Mouse (Mus musculus) heart, embryonic 14.5 days (tissue): ENCODE data around the gene Fblim1. TPM values are rescaled to one million over a fixed set of nuclear protein-coding genes. Genes with fewer than 3 reads are reported as not detected.

Experiments
- ATAC-seq: fragments of 200-750 bp; cut with Nextera tagmentation; 2 replicates; pipeline ENCODE4 v1.8.0; 2017; ENCODE audit warnings: low read depth, moderate TSS enrichment; ENCODE audit not compliant: insufficient number of reproducible peaks, insufficient read depth, low FRiP score
- H3K27ac ChIP-seq, 2 experiments: fragments of 200-500 bp in 1 of 2; fragments of 300-500 bp in 1 of 2; sonication (generic) in 1 of 2; replicated peaks in 1 of 2; 2 replicates each; pipeline ENCODE4 v1.5.1; 2012 to 2014; ENCODE audit warnings: low read depth in 2 of 2, low read length in 2 of 2, control low read depth in 1 of 2, mild to moderate bottlenecking in 1 of 2, mixed read lengths in 1 of 2; ENCODE audit not compliant: control insufficient read depth in 1 of 2, insufficient read depth in 1 of 2
- H3K27me3 ChIP-seq: fragments of 300-500 bp; sonication (generic); 2 replicates; pipeline ENCODE4 v1.6.1; 2014; ENCODE audit warnings: mild to moderate bottlenecking, low read length, control low read depth; ENCODE audit not compliant: control insufficient read depth, insufficient read depth
- H3K36me3 ChIP-seq: fragments of 300-500 bp; sonication (generic); 2 replicates; pipeline ENCODE4 v1.6.1; 2014; ENCODE audit warnings: mild to moderate bottlenecking, control low read depth, low read length, mixed read lengths; ENCODE audit not compliant: control insufficient read depth, insufficient read depth
- H3K4me1 ChIP-seq, 2 experiments: fragments of 200-500 bp in 1 of 2; fragments of 300-500 bp in 1 of 2; sonication (generic) in 1 of 2; 2 replicates each; pipeline ENCODE4 v1.6.1; 2012 to 2014; ENCODE audit warnings: low read length in 2 of 2, control low read depth in 1 of 2, mixed read lengths in 1 of 2; ENCODE audit not compliant: control insufficient read depth in 2 of 2, insufficient read depth in 2 of 2
- H3K4me2 ChIP-seq: fragments of 300-500 bp; sonication (generic); 2 replicates; pipeline ENCODE4 v1.6.1; 2014; ENCODE audit warnings: mild to moderate bottlenecking, low read length
- H3K4me3 ChIP-seq, 2 experiments: fragments of 200-500 bp in 1 of 2; fragments of 300-500 bp in 1 of 2; sonication (generic) in 1 of 2; 2 replicates each; pipeline ENCODE4 v1.5.1; 2012 to 2014; ENCODE audit warnings: low read length in 2 of 2, mild to moderate bottlenecking in 2 of 2, control low read depth in 1 of 2, low read depth in 1 of 2, moderate library complexity in 1 of 2; ENCODE audit not compliant: control insufficient read depth in 1 of 2, insufficient read depth in 1 of 2
- H3K9ac ChIP-seq: fragments of 300-500 bp; sonication (generic); 2 replicates; pipeline ENCODE4 v1.6.1; 2014; ENCODE audit warnings: mild to moderate bottlenecking, low read length
- H3K9me3 ChIP-seq: fragments of 300-500 bp; sonication (generic); 2 replicates; pipeline ENCODE4 v1.6.1; 2016; ENCODE audit warnings: low read length, control low read depth; ENCODE audit not compliant: control insufficient read depth
- WGBS: fragments of 180-500 bp; shearing (Covaris S2); extraction: QIAGEN DNeasy Blood & Tissue Kit; methylation state at CpG from one replicate; pipeline ENCODE4 v1.1.7; 2014; 5-methylcytosine and 5-hydroxymethylcytosine counted together
- polyA plus RNA-seq: library from polyadenylated mRNA; unstranded; fragments of >200 nt; fragmentation: Nextera tagmentation; extraction: Ambion mirVana; gene quantifications from 2 replicates; pipeline ENCODE4 v1.2.1, GENCODE M21; 2014

Fblim1 gene
- polyA plus RNA-seq, 1 experiment from 2014 or later: 45.7 TPM

- Histone ChIP-seq H3K4me1 (peaks cover 14 to 21% of the 10 kb centered on the region in 2 experiments), H3K4me2 (no peak overlapping the region), H3K9me3 (no peaks in the 10 kb centered on the region), H3K27ac (no peak overlapping the region), H3K27me3 (no peaks in the 10 kb centered on the region), H3K4me3 (no peak overlapping the region), H3K9ac (no peak overlapping the region), H3K36me3 (peaks cover 48% of the 10 kb centered on the region)
- 79% methylated on average over 19 of the region's 19 CpGs for WGBS
- ATAC-seq: no peak
Measured at GRCm38 (mm10) chr4:141624983-141625773, 19.3 kb upstream of the Fblim1 start.

- Histone ChIP-seq H3K27me3 (no peaks in the 10 kb centered on the region), H3K36me3 (peaks cover 38% of the 10 kb centered on the region), H3K4me3 (no peak overlapping the region), H3K4me1 (peaks cover 14 to 21% of the 10 kb centered on the region in 2 experiments), H3K9ac (no peak overlapping the region), H3K27ac (peak overlapping the region; percentile 29 to 65), H3K9me3 (no peaks in the 10 kb centered on the region), H3K4me2 (no peak overlapping the region)
- ATAC-seq: no peak
- WGBS: 88% methylated on average over 8 of the region's 8 CpGs
Measured at GRCm38 (mm10) chr4:141624134-141624533, 18.2 kb upstream of the Fblim1 start.

- Histone ChIP-seq H3K4me3 (no peak within 1 kb of the TSS), H3K27ac (peak within 1 kb of the TSS; percentile 29 to 65), H3K27me3 (no peaks in the 10 kb centered on the region), H3K4me2 (no peak within 1 kb of the TSS), H3K9ac (0 out of 2 replicates have a peak within 1 kb of the TSS, but pooled peaks have one; percentile 4), H3K4me1 (peaks cover 14 to 25% of the 10 kb centered on the region in 2 experiments), H3K36me3 (peaks cover 33% of the 10 kb centered on the region), H3K9me3 (no peaks in the 10 kb centered on the region)
- ATAC-seq: peak; percentile 67
- 25% methylated on average over 1 of the region's 1 CpGs for WGBS
Measured at GRCm38 (mm10) chr4:141623666-141624065, 17.8 kb upstream of the Fblim1 start, which contains the start of gene Slc25a34. Gene Slc25a34, minus strand, starts transcription at chr4:141623821.

GRCm38 (mm10) chr4:141623037-141623436 is 17.1 kb upstream of the Fblim1 start:
- WGBS: 87% methylated on average over 11 of the region's 11 CpGs
- H3K4me2 ChIP-seq: no peak overlapping the region
- 0 out of 2 replicates have a peak overlapping the region, but pooled peaks have one; percentile 4 for H3K9ac ChIP-seq
- peaks cover 16 to 28% of the 10 kb centered on the region in 2 experiments for H3K4me1 ChIP-seq
- H3K9me3 ChIP-seq: no peaks in the 10 kb centered on the region
- peak overlapping the region in 1 of 2 experiments; percentile 65; a peak in 1 of 4 replicates for H3K27ac ChIP-seq
- H3K36me3 ChIP-seq: peaks cover 27% of the 10 kb centered on the region
- no peak overlapping the region for H3K4me3 ChIP-seq
- no peak for ATAC-seq
- no peaks in the 10 kb centered on the region for H3K27me3 ChIP-seq

GRCm38 (mm10) chr4:141622580-141622979 is 16.7 kb upstream of the Fblim1 start:
- 83% methylated on average over 5 of the region's 5 CpGs for WGBS
- H3K4me2 ChIP-seq: no peak overlapping the region
- H3K4me1 ChIP-seq: peaks cover 21 to 30% of the 10 kb centered on the region in 2 experiments
- peaks cover 22% of the 10 kb centered on the region for H3K36me3 ChIP-seq
- no peak overlapping the region for H3K4me3 ChIP-seq
- no peak overlapping the region for H3K27ac ChIP-seq
- no peak overlapping the region for H3K9ac ChIP-seq
- H3K9me3 ChIP-seq: no peaks in the 10 kb centered on the region
- no peak for ATAC-seq
- H3K27me3 ChIP-seq: no peaks in the 10 kb centered on the region

GRCm38 (mm10) chr4:141622091-141622490 is 16.2 kb upstream of the Fblim1 start:
- Histone ChIP-seq H3K4me3 (no peak overlapping the region), H3K4me1 (peaks cover 23 to 29% of the 10 kb centered on the region in 2 experiments), H3K27me3 (no peaks in the 10 kb centered on the region), H3K27ac (no peak overlapping the region), H3K4me2 (no peak overlapping the region), H3K9me3 (no peaks in the 10 kb centered on the region), H3K36me3 (peaks cover 18% of the 10 kb centered on the region), H3K9ac (no peak overlapping the region)
- ATAC-seq: no peak
- 82% methylated on average over 8 of the region's 8 CpGs for WGBS

- Histone ChIP-seq H3K36me3 (peaks cover 11% of the 10 kb centered on the region), H3K4me3 (no peak overlapping the region), H3K27ac (no peak overlapping the region), H3K9ac (no peak overlapping the region), H3K9me3 (no peaks in the 10 kb centered on the region), H3K4me2 (no peak overlapping the region), H3K4me1 (peaks cover 23 to 29% of the 10 kb centered on the region in 2 experiments), H3K27me3 (no peaks in the 10 kb centered on the region)
- no peak for ATAC-seq
- WGBS: 75% methylated on average over 8 of the region's 8 CpGs
Measured at GRCm38 (mm10) chr4:141621297-141621696, 15.4 kb upstream of the Fblim1 start.
